Mouse (Mus musculus): ENCODE results near the gene Sptssa. TPM values are rescaled to one million over a fixed set of nuclear protein-coding genes. Genes with fewer than 3 reads are reported as not detected.
A peak's percentile ranks its signal among the peaks of the same experiment; 100 is the strongest.

Gene Sptssa
- 237 and 244 TPM in 2 replicates for polyA plus RNA-seq (2015; fragmentation: Nextera tagmentation; extraction: Ambion mirVana)

- Histone ChIP-seq H3K9ac (peak within 1 kb of the TSS; percentile 59), H3K4me1 (peaks cover 14% of the 10 kb centered on the region), H3K4me3 (peak within 1 kb of the TSS; percentile 63), H3K27me3 (no peaks in the 10 kb centered on the region), H3K4me2 (peak within 1 kb of the TSS; percentile 69), H3K27ac (peak within 1 kb of the TSS; percentile 88), H3K36me3 (no peaks in the 10 kb centered on the region), H3K9me3 (no peaks in the 10 kb centered on the region)
- peak; percentile 99 for ATAC-seq (ENCODE audit: insufficient number of reproducible peaks, low FRiP score, low TSS enrichment, low read depth)
- 7% methylated on average over 53 of the region's 53 CpGs for WGBS
Measured at GRCm38 (mm10) chr12:54656396-54657171, at the start of gene Sptssa. Gene Sptssa (minus strand): TSS chr12:54656573.

- ATAC-seq (ENCODE audit: insufficient number of reproducible peaks, low FRiP score, low TSS enrichment, low read depth), result no peak
- no peak overlapping the region for H3K4me3 ChIP-seq
- H3K36me3 ChIP-seq, result no peaks in the 10 kb centered on the region
- no peak overlapping the region for H3K4me2 ChIP-seq
- H3K27me3 ChIP-seq, result no peaks in the 10 kb centered on the region
- WGBS, result 64% methylated on average over 7 of the region's 7 CpGs
- no peak overlapping the region for H3K27ac ChIP-seq
- H3K4me1 ChIP-seq, result peaks cover 3% of the 10 kb centered on the region; the same call in 1 of the 2 replicates
- H3K9ac ChIP-seq, result no peak overlapping the region
- H3K9me3 ChIP-seq, result no peaks in the 10 kb centered on the region
Measured at GRCm38 (mm10) chr12:54699394-54699793, 43.0 kb upstream of the Sptssa start.

GRCm38 (mm10) chr12:54697791-54698250, 41.4 kb upstream of the Sptssa start:
- no peak overlapping the region for H3K4me2 ChIP-seq
- peaks cover 3% of the 10 kb centered on the region; the same call in 1 of the 2 replicates for H3K4me1 ChIP-seq
- H3K27ac ChIP-seq, result peak overlapping the region; percentile 55; the same call in 1 of the 2 replicates
- no peaks in the 10 kb centered on the region for H3K36me3 ChIP-seq
- no peak for ATAC-seq (ENCODE audit: insufficient number of reproducible peaks, low FRiP score, low TSS enrichment, low read depth)
- WGBS, result 52% methylated on average over 6 of the region's 6 CpGs
- no peak overlapping the region for H3K9ac ChIP-seq
- H3K4me3 ChIP-seq, result no peak overlapping the region
- no peaks in the 10 kb centered on the region for H3K9me3 ChIP-seq
- H3K27me3 ChIP-seq, result no peaks in the 10 kb centered on the region

GRCm38 (mm10) chr12:54697003-54697597, 40.7 kb upstream of the Sptssa start:
- Histone ChIP-seq H3K9me3 (no peaks in the 10 kb centered on the region), H3K27me3 (no peaks in the 10 kb centered on the region), H3K9ac (no peak overlapping the region), H3K36me3 (peaks cover 5% of the 10 kb centered on the region; the same call in 1 of the 2 replicates), H3K4me1 (peaks cover 3% of the 10 kb centered on the region; the same call in 1 of the 2 replicates), H3K4me3 (no peak overlapping the region), H3K27ac (peak overlapping the region; percentile 55), H3K4me2 (no peak overlapping the region)
- WGBS, result 6% methylated on average over 7 of the region's 7 CpGs
- ATAC-seq (ENCODE audit: insufficient number of reproducible peaks, low FRiP score, low TSS enrichment, low read depth), result peak; percentile 66; the same call in 1 of the 2 replicates

- Histone ChIP-seq H3K27me3 (no peaks in the 10 kb centered on the region), H3K27ac (peak overlapping the region; percentile 97), H3K9me3 (no peaks in the 10 kb centered on the region), H3K36me3 (peaks cover 7% of the 10 kb centered on the region; the same call in 1 of the 2 replicates), H3K9ac (peak overlapping the region; percentile 94), H3K4me2 (peak overlapping the region; percentile 61), H3K4me3 (peak overlapping the region; percentile 91), H3K4me1 (peaks cover 3% of the 10 kb centered on the region; the same call in 1 of the 2 replicates)
- under 1% methylated on average over 32 of the region's 32 CpGs for WGBS
- ATAC-seq (ENCODE audit: insufficient number of reproducible peaks, low FRiP score, low TSS enrichment, low read depth), result peak; percentile 90
Measured at GRCm38 (mm10) chr12:54696242-54697002, 40.0 kb upstream of the Sptssa start.

- peak within 1 kb of the TSS; percentile 91 for H3K4me3 ChIP-seq
- WGBS, result under 1% methylated on average over 57 of the region's 57 CpGs
- peak within 1 kb of the TSS; percentile 61 for H3K4me2 ChIP-seq
- no peaks in the 10 kb centered on the region for H3K9me3 ChIP-seq
- H3K27ac ChIP-seq, result peak within 1 kb of the TSS; percentile 97
- H3K4me1 ChIP-seq, result peaks cover 3% of the 10 kb centered on the region; the same call in 1 of the 2 replicates
- peak; percentile 86 for ATAC-seq (ENCODE audit: insufficient number of reproducible peaks, low FRiP score, low TSS enrichment, low read depth)
- peak within 1 kb of the TSS; percentile 94 for H3K9ac ChIP-seq
- H3K36me3 ChIP-seq, result peaks cover 13% of the 10 kb centered on the region; the same call in 1 of the 2 replicates
- no peaks in the 10 kb centered on the region for H3K27me3 ChIP-seq
Measured at GRCm38 (mm10) chr12:54695511-54696241, 39.3 kb upstream of the Sptssa start, which contains the start of gene Eapp. Gene Eapp (minus strand): TSS chr12:54695897.

- peak overlapping the region; percentile 91 for H3K4me3 ChIP-seq
- peak overlapping the region; percentile 61 for H3K4me2 ChIP-seq
- H3K27me3 ChIP-seq, result no peaks in the 10 kb centered on the region
- H3K9ac ChIP-seq, result peak overlapping the region; percentile 94
- peaks cover 3% of the 10 kb centered on the region; the same call in 1 of the 2 replicates for H3K4me1 ChIP-seq
- no peaks in the 10 kb centered on the region for H3K9me3 ChIP-seq
- peaks cover 18% of the 10 kb centered on the region for H3K36me3 ChIP-seq
- WGBS, result 35% methylated on average over 12 of the region's 12 CpGs
- peak overlapping the region; percentile 97 for H3K27ac ChIP-seq
- no peak for ATAC-seq (ENCODE audit: insufficient number of reproducible peaks, low FRiP score, low TSS enrichment, low read depth)
Measured at GRCm38 (mm10) chr12:54694847-54695510, 38.6 kb upstream of the Sptssa start.

- Histone ChIP-seq H3K4me2 (no peak overlapping the region), H3K9ac (no peak overlapping the region), H3K9me3 (no peaks in the 10 kb centered on the region), H3K4me1 (no peaks in the 10 kb centered on the region), H3K27ac (no peak overlapping the region), H3K4me3 (no peak overlapping the region), H3K36me3 (peaks cover 54% of the 10 kb centered on the region), H3K27me3 (no peaks in the 10 kb centered on the region)
- 90% methylated on average over 5 of the region's 5 CpGs for WGBS
- ATAC-seq (ENCODE audit: insufficient number of reproducible peaks, low FRiP score, low TSS enrichment, low read depth), result no peak
Measured at GRCm38 (mm10) chr12:54689082-54689481, 32.7 kb upstream of the Sptssa start.

- H3K9me3 ChIP-seq, result no peaks in the 10 kb centered on the region
- 28% methylated on average over 1 of the region's 1 CpGs for WGBS
- H3K27me3 ChIP-seq, result no peaks in the 10 kb centered on the region
- H3K27ac ChIP-seq, result no peak overlapping the region
- no peak overlapping the region for H3K9ac ChIP-seq
- H3K4me2 ChIP-seq, result no peak overlapping the region
- peaks cover 25% of the 10 kb centered on the region for H3K36me3 ChIP-seq
- no peak overlapping the region for H3K4me3 ChIP-seq
- no peak for ATAC-seq (ENCODE audit: insufficient number of reproducible peaks, low FRiP score, low TSS enrichment, low read depth)
- no peaks in the 10 kb centered on the region for H3K4me1 ChIP-seq
Measured at GRCm38 (mm10) chr12:54683182-54683581, 26.8 kb upstream of the Sptssa start.

- no peak overlapping the region for H3K4me3 ChIP-seq
- 96% methylated on average over 9 of the region's 9 CpGs for WGBS
- peaks cover 54% of the 10 kb centered on the region for H3K36me3 ChIP-seq
Measured at GRCm38 (mm10) chr12:54676709-54677108, 20.3 kb upstream of the Sptssa start.

More at GRCm38 (mm10) chr12:54676709-54677108, 20.3 kb upstream of the Sptssa start:
- no peak for ATAC-seq (ENCODE audit: insufficient number of reproducible peaks, low FRiP score, low TSS enrichment, low read depth)
- Histone ChIP-seq H3K27ac (no peak overlapping the region), H3K9ac (no peak overlapping the region), H3K4me1 (no peaks in the 10 kb centered on the region), H3K4me2 (no peak overlapping the region), H3K27me3 (no peaks in the 10 kb centered on the region), H3K9me3 (no peaks in the 10 kb centered on the region)

All from limb, embryonic 15.5 days (tissue).